Mouse (Mus musculus) forebrain, embryonic 10.5 days (tissue): ENCODE data around the gene Lrrc61. TPM values are rescaled to one million over a fixed set of nuclear protein-coding genes. Genes with fewer than 3 reads are reported as not detected.

Experiments
- DNase-seq: peaks from one replicate; pipeline ENCODE4 v3.0.0-alpha.2; 2017; ENCODE audit warnings: low spot score; ENCODE audit errors: extremely low spot score
- H3K27ac ChIP-seq: fragments of 300-500 bp; sonication (generic); 2 replicates; pipeline ENCODE4 v1.5.1; 2016; ENCODE audit warnings: mild to moderate bottlenecking
- H3K27me3 ChIP-seq: fragments of 300-500 bp; sonication (generic); 2 replicates; pipeline ENCODE4 v1.6.1; 2016; ENCODE audit warnings: mild to moderate bottlenecking; ENCODE audit not compliant: poor library complexity, severe bottlenecking
- H3K36me3 ChIP-seq: fragments of 300-500 bp; sonication (generic); replicated peaks from 2 replicates; pipeline ENCODE4 v1.6.1; 2016; ENCODE audit warnings: mild to moderate bottlenecking, moderate library complexity
- H3K4me1 ChIP-seq: fragments of 300-500 bp; sonication (generic); 2 replicates; pipeline ENCODE4 v1.6.1; 2016
- H3K4me3 ChIP-seq: fragments of 300-500 bp; sonication (generic); 2 replicates; pipeline ENCODE4 v1.5.1; 2016; ENCODE audit warnings: mild to moderate bottlenecking, moderate library complexity
- H3K9me3 ChIP-seq: fragments of 300-500 bp; sonication (generic); 2 replicates; pipeline ENCODE4 v1.6.1; 2016; ENCODE audit warnings: mild to moderate bottlenecking, moderate library complexity
- whole genome bisulfite sequencing: fragments of 180-500 bp; shearing (Covaris S2); methylation state at CpG from one replicate; pipeline ENCODE4 v1.1.7; 2016; 5-methylcytosine and 5-hydroxymethylcytosine counted together
- polyA plus RNA-seq: library from polyadenylated mRNA; unstranded; fragments of >200 nt; fragmentation: Nextera tagmentation; extraction: Ambion mirVana; gene quantifications from 2 replicates; pipeline ENCODE4 v1.2.1, GENCODE M21; 2016

The Lrrc61 gene
- polyA plus RNA-seq, 1 experiment from 2014 or later, result 15.2 TPM

- DNase-seq, result peak; percentile 53
- peak overlapping the region; percentile 56 for H3K4me3 ChIP-seq
- peak overlapping the region; percentile 92 for H3K27ac ChIP-seq
- no peaks in the 10 kb centered on the region for H3K27me3 ChIP-seq
- H3K9me3 ChIP-seq, result no peaks in the 10 kb centered on the region
- WGBS, result 33% methylated on average over 14 of the region's 14 CpGs
- H3K4me1 ChIP-seq, result peaks cover 20% of the 10 kb centered on the region
- H3K36me3 ChIP-seq, result peaks cover 19% of the 10 kb centered on the region
Measured at GRCm38 (mm10) chr6:48555104-48555890, 701 bp downstream of the Lrrc61 start.

- Histone ChIP-seq H3K9me3 (no peaks in the 10 kb centered on the region), H3K36me3 (peaks cover 23% of the 10 kb centered on the region), H3K4me3 (peak overlapping the region; percentile 56), H3K27ac (peak overlapping the region; percentile 92; the same call in 1 of the 2 replicates), H3K27me3 (no peaks in the 10 kb centered on the region), H3K4me1 (peaks cover 20% of the 10 kb centered on the region)
- WGBS, result 93% methylated on average over 3 of the region's 3 CpGs
- DNase-seq, result no peak
Measured at GRCm38 (mm10) chr6:48555956-48556355, 1.4 kb downstream of the Lrrc61 start.

GRCm38 (mm10) chr6:48565693-48566310, 11.2 kb downstream of the Lrrc61 start:
- H3K4me3 ChIP-seq, result no peak overlapping the region
- 93% methylated on average over 4 of the region's 4 CpGs for WGBS
- no peaks in the 10 kb centered on the region for H3K27me3 ChIP-seq
- no peak for DNase-seq
- peaks cover 64% of the 10 kb centered on the region for H3K36me3 ChIP-seq
- no peak overlapping the region for H3K27ac ChIP-seq
- no peaks in the 10 kb centered on the region for H3K4me1 ChIP-seq
- no peaks in the 10 kb centered on the region; the same call in 1 of the 2 replicates for H3K9me3 ChIP-seq

- Histone ChIP-seq H3K4me1 (no peaks in the 10 kb centered on the region), H3K27ac (no peak overlapping the region), H3K27me3 (no peaks in the 10 kb centered on the region), H3K36me3 (peaks cover 61% of the 10 kb centered on the region), H3K4me3 (no peak overlapping the region), H3K9me3 (no peaks in the 10 kb centered on the region; the same call in 1 of the 2 replicates)
- DNase-seq, result no peak
- WGBS, result 83% methylated on average over 5 of the region's 5 CpGs
Measured at GRCm38 (mm10) chr6:48566312-48566711, 11.7 kb downstream of the Lrrc61 start.

GRCm38 (mm10) chr6:48568036-48568984, 13.7 kb downstream of the Lrrc61 start:
- H3K9me3 ChIP-seq, result no peaks in the 10 kb centered on the region; the same call in 1 of the 2 replicates
- H3K36me3 ChIP-seq, result peaks cover 54% of the 10 kb centered on the region
- WGBS, result 90% methylated on average over 21 of the region's 21 CpGs
- DNase-seq, result no peak
- H3K4me1 ChIP-seq, result peaks cover 9% of the 10 kb centered on the region
- H3K27ac ChIP-seq, result no peak overlapping the region
- H3K27me3 ChIP-seq, result no peaks in the 10 kb centered on the region
- H3K4me3 ChIP-seq, result no peak overlapping the region

- Histone ChIP-seq H3K4me3 (no peak overlapping the region), H3K36me3 (peaks cover 45% of the 10 kb centered on the region), H3K4me1 (peaks cover 10% of the 10 kb centered on the region), H3K27me3 (no peaks in the 10 kb centered on the region), H3K9me3 (no peaks in the 10 kb centered on the region; the same call in 1 of the 2 replicates), H3K27ac (no peak overlapping the region)
- DNase-seq, result no peak
- 84% methylated on average over 8 of the region's 8 CpGs for WGBS
Measured at GRCm38 (mm10) chr6:48569065-48569807, 14.6 kb downstream of the Lrrc61 start.

- 84% methylated on average over 5 of the region's 5 CpGs for WGBS
- H3K27me3 ChIP-seq, result no peaks in the 10 kb centered on the region
- H3K4me1 ChIP-seq, result peaks cover 10% of the 10 kb centered on the region
- no peak for DNase-seq
- peaks cover 22% of the 10 kb centered on the region for H3K36me3 ChIP-seq
- H3K4me3 ChIP-seq, result no peak overlapping the region
- H3K27ac ChIP-seq, result no peak overlapping the region
- no peaks in the 10 kb centered on the region; the same call in 1 of the 2 replicates for H3K9me3 ChIP-seq
Measured at GRCm38 (mm10) chr6:48572014-48572413, 17.4 kb downstream of the Lrrc61 start.

- Histone ChIP-seq H3K4me3 (no peak within 1 kb of the TSS), H3K27me3 (no peaks in the 10 kb centered on the region), H3K9me3 (no peaks in the 10 kb centered on the region; the same call in 1 of the 2 replicates), H3K36me3 (peaks cover 22% of the 10 kb centered on the region), H3K4me1 (peaks cover 10% of the 10 kb centered on the region), H3K27ac (no peak within 1 kb of the TSS)
- no peak for DNase-seq
- 50% methylated on average over 6 of the region's 6 CpGs for WGBS
Measured at GRCm38 (mm10) chr6:48572572-48573061, 18.0 kb downstream of the Lrrc61 start, which contains the start of gene Rarres2. Gene Rarres2 (minus strand): TSS chr6:48572789.

GRCm38 (mm10) chr6:48573280-48573679, 18.7 kb downstream of the Lrrc61 start:
- no peak overlapping the region for H3K4me3 ChIP-seq
- DNase-seq, result no peak
- peaks cover 10% of the 10 kb centered on the region for H3K4me1 ChIP-seq
- H3K27ac ChIP-seq, result no peak overlapping the region
- 67% methylated on average over 10 of the region's 10 CpGs for WGBS
- no peaks in the 10 kb centered on the region for H3K27me3 ChIP-seq
- H3K9me3 ChIP-seq, result no peaks in the 10 kb centered on the region; the same call in 1 of the 2 replicates
- H3K36me3 ChIP-seq, result peaks cover 20% of the 10 kb centered on the region

- Histone ChIP-seq H3K36me3 (peaks cover 13% of the 10 kb centered on the region), H3K4me3 (no peak overlapping the region), H3K9me3 (no peaks in the 10 kb centered on the region; the same call in 1 of the 2 replicates), H3K4me1 (peaks cover 10% of the 10 kb centered on the region), H3K27me3 (no peaks in the 10 kb centered on the region), H3K27ac (no peak overlapping the region)
- no peak for DNase-seq
- 78% methylated on average over 3 of the region's 3 CpGs for WGBS
Measured at GRCm38 (mm10) chr6:48573981-48574380, 19.4 kb downstream of the Lrrc61 start.

- H3K4me3 ChIP-seq, result no peak overlapping the region
- no peak for DNase-seq
- peaks cover 8% of the 10 kb centered on the region for H3K4me1 ChIP-seq
- no peaks in the 10 kb centered on the region for H3K27me3 ChIP-seq
- no peaks in the 10 kb centered on the region for H3K36me3 ChIP-seq
- H3K27ac ChIP-seq, result no peak overlapping the region
- no peaks in the 10 kb centered on the region for H3K9me3 ChIP-seq
- 74% methylated on average over 5 of the region's 5 CpGs for WGBS
Measured at GRCm38 (mm10) chr6:48578736-48579135, 24.1 kb downstream of the Lrrc61 start.
